Mouse (Mus musculus): Measurements from ENCODE around the gene Nle1.

Gene Nle1

DNA sequence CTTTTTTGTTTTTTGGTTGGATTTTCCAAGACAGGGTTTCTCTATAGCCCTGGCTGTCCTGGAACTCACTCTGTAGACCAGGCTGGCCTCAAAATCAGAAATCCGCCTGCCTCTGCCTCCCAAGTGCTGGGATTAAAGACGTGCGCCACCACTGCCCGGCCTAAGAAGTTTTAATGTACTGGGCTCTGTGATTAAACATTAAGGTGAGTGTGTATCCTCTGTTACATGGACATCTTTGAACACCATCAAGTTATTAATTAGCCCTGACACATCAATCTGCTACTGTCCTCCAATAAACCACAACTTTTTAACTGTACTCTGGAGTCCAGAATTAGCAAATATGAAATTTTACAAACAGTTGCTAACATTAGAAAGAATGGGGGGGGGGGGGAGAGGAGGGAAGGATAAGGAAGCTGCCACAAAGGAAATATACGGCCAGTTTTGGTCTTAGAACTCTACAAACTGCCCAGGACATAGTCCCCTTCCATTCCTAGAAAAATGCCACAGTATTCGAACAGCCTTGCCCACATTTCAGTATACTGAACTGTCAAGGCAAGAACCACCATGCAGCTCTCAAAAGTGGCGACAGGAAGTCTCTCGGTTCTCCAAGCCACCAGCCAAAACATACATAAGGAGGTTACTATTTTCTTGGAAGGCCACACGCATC is 38.6 kb downstream of the Nle1 start:
- no peak for DNase-seq (ENCODE audit: low read depth, low spot score)

DNA sequence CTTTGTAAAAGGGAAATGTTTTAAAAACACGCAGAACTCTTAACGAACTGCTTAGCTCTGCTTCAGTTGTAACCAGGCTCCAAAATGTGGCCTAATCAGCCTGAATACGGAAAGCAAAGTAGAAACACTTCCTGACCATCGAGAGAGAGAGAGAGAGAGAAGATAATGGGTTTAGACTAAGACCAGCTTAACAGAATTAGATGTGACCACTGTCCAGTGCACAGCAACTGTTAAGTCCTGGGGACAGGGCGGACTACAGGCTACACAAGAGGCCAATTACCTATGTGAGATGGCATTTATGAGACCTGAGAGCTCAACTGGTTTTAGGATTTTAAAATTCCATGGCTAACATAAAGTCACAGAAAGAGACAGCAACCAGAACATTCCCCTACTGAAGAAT is 40.3 kb downstream of the Nle1 start:
- DNase-seq (ENCODE audit: low read depth, low spot score), result no peak

DNA sequence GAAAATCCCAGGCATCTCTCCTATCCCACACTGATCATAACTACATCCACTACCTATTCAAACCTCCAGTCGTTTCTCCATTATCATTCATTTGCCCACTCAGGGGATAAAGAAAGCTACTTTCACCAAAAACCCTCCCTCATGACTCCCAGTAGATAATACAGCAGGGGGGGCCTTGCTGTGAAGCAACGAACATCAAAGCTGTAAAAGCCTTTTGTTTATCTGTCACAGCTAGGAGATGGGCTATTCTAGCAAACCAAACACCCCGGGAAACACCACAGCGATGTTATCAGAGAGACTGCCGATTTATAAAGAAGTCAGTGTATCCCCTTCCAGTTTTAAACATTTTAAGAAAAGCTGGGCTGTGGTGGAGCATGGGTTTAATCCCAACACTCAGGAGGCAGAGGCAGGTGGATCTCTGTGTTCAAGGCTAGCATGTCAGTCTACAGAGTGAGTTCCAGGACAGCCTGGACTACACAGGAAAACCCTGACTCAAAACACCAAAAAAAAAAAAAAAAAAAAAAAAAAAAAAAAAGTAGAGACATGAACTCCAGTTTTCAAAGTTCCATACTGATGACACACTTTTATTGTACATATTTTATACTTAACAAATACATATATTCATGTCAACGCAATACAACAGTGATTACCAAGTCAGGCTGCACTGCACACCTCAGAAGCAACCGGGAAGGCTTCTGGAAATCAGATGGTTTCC is 41.2 kb downstream of the Nle1 start:
- DNase-seq (ENCODE audit: low read depth, low spot score), result no peak

DNA sequence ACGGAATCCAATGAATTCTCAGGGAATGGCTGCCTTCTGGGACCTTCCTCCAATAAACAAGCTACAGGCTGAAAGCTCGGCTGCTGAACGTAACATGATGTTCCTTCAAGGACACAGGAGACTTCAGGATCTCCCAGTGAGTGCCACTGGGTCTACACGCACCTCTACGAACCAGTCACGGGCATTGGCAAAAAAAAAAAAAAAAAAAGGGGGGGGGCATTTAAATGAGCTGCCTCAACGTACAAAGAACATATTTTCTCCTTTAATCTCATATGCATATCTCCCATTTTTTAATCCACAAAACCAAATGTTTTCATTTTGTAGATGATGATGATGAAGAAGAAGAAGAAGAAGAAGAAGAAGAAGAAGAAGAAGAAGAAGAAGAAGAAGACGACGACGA is 42.3 kb downstream of the Nle1 start:
- no peak for DNase-seq (ENCODE audit: low read depth, low spot score)

DNA sequence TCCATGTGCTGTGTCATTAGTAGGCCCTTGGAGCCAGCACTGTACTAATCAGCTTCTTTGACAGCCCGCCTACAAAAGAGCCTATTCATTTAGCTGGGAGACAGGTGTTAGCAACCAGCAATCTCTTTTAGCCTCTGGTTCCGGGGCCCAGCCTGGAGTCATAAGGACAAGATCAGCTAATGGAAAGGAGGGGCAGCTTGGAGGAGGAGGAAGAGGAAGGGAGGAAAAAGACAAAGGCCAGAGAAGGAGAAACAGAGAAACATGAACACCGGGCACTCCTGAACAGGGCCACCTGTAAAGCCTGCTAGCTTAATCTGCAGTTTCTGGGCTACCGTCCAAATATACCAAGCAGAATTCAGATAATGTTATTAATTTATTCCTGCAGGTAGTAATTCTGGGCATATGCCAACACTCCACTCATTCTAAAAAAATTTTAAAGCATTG is 44.7 kb downstream of the Nle1 start:
- no peak for DNase-seq (ENCODE audit: low read depth, low spot score)

DNA sequence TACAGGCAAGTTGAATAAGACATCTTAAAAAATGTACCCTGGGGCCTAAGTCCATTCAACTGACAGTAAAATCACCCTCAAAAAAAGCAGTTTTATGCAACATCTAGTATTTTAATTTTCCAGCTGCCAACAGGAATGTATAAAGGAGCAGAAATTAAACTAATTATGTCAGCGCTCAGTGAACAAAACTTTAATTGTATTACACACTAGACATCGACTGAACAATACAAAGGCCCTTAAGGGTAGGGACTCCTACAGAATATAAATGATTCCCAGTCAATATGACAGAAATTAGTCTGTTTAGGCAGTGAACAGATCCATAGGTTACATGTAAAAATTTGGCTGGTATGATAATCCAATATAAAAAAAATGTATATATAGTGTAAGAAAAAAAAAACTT is 45.2 kb downstream of the Nle1 start:
- no peak for DNase-seq (ENCODE audit: low read depth, low spot score)

DNA sequence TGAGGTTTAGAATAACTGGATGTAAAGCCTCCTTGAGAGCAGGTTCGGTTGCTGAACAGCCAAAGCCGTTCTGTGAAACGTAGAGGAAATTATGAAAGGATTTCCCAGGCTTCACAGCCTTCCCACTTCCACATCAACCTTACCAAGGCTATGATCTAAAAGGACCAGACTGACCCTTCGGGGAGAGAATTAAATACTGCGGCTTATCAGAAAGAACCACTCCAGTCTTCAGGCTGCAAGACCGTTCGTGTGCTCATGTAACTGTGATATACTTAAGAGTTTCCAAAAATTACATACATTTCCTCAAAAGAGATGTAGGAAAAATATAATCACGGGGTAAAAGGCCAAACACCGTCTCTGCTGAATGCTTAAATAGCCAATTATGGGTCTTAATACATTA is 45.6 kb downstream of the Nle1 start:
- DNase-seq (ENCODE audit: low read depth, low spot score), result no peak

DNA sequence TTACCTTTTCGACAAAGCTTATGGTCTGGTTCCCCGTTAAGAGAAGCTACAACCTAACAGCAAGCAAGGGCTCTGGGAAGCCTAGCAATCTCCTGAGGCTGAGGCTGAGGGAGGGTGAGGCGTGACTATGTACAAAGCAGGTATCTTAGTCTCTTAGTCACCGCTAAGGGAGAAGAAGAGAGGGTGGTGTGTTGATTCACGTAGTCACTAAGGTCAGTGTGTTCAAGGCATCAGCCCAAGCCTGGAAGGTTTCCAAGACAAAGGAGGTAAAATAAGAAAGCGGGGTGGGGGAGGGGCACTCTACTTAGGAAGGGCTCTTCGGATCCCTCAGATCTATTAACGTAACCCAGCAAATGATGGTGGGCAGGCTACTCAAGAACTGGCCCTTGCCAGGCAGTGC is 46.7 kb downstream of the Nle1 start:
- DNase-seq (ENCODE audit: low read depth, low spot score), result no peak

DNA sequence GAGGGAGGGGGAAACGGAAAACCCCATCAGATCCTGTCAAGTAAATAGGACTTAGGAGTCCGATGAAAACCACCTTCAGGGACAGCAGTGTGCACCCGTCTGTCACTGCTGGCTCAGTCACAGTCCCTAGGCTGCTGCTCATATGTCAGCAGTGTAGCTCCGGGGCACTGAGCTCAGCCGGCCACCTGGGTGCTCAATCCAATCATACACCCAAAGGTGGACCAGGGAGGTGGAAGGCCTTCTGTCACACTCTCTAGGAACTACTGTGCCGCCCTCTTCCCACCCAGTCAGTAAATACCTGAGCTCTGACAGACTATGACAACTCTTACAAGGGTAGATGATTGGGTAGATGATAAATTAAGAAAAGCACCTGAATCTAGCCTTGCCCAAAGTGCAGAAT is 47.5 kb downstream of the Nle1 start:
- no peak for DNase-seq (ENCODE audit: low read depth, low spot score)

DNA sequence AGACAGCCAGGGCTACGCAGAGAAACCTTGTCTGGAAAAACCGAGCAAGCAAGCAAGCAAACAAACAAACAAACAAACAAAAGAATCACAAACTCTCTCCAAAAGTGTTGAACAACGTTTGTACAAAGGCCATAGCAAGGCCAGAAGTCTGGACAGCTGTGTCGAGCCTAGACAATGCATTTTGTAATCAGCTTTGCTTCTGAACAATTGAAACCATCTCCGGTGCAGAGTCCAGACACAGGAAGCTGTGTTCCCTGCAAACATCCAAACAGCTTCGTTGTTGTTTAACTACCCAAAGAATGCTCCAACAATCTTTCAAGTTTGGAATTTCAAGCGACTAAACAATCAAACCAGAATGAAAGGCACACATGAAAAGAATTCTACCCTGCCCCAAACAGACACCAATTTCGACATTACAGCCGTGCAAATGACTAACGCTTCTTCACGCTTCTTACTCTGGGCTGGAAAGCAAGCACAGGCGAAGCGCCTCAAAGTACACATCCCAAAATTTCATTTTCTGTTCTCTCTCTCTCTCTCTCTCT is 50.8 kb downstream of the Nle1 start:
- DNase-seq (ENCODE audit: low read depth, low spot score), result no peak

DNA sequence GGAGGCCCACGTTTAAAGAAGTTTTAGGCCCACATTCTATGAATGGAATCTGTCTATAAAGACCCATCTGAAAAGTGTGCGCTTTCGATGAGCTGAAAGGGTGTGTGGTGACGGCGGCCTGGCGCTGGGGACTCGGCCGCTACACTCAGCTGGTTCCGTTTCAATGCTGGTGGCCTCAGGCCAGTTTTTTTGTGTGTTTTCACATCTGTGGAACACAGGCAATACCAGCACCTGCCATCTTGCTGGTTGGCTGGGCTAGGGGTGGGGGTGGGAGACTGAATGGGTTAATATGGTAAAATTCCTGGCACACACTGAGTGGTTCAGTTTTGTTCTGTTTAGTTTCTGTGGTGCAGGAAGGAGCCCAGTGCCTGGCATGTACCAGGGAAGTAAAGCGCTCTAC is 52.2 kb downstream of the Nle1 start:
- DNase-seq (ENCODE audit: low read depth, low spot score), result no peak

DNA sequence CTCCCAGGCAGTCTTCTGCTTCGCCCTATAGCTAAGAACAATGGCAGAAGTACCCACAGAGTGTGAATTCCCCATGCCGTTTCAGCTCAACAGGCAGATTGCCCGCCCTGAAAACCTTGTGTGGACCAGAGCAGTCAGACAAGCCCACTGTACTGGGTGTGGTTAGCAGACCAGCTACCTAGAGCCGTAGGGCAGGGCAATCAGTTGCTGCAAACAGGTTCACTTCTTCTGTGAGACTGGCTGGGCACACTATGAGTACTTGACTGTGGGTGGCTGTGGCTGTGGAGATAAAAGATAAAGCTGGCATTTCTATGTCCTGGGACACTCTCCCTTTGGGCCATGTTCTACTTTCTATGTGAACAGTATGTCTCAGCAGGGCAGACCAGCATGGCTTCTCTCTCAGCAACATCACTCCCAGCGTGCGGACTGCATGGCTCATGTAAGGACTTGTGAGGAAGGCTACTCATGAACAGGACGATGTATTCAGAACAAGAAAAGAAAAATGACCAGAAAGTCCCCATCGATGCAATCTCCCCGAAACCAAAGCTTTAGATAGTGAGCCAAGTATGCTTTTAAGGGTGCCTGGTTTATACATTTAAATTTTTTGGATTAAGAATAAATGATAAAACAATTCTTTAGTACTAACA is 52.8 kb downstream of the Nle1 start:
- no peak for DNase-seq (ENCODE audit: low read depth, low spot score)

DNA sequence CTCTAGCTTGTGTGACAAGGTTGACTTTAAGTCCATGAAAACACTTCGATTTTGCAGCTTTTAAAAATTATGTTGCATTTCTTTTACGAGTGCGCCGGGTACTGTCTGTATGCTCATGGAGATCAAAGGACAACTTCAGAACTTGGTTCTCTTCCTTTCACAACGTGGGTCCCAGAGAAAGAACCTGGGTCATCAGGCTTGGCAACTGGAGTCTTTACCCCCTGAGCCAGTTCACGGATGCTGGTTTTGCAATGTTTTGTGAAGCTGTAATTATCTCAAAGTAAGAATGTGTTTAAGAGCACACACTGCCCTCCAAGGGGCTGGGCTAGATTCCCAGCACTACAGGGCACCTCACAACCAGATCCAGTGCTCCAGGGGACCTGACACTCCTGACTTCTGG is 54.1 kb downstream of the Nle1 start:
- no peak for DNase-seq (ENCODE audit: low read depth, low spot score)

DNA sequence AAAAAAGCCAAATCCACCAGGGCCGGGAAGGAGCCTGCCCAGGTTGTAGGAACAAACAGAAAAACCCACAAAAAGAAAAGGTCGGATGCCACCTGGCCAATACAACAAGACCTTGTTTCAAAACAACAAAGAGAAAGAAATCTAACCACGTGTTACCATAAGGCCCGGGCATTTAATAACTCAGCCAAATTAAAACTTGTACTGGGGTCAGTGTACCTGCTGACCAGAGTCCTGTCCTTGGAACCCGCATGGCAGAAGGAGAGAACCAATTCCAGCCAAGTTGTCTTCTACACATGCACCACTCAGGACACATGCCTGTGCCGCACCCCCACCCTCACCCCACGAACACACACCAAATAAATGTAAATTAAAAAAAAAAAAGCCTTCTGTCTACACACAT is 55.3 kb downstream of the Nle1 start:
- DNase-seq (ENCODE audit: low read depth, low spot score), result no peak

DNA sequence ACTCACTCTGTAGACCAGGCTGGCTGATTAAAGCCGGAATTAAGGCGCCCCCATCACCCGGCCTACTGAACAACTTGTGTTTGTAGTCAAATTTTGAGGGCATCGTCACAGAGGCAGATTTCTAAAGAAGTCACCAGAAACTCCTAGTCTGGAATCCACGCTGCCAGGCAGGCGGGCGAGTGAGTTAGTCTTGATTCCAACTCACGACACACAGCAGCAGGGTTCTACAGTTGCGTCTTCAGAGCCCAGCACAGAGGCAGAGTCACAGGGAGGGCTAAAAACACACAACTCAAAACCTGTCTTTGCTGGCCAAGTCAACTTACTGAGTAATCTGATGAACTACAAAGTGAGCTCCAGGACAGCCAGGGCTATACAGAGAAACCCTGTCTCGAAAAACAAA is 55.7 kb downstream of the Nle1 start:
- DNase-seq (ENCODE audit: low read depth, low spot score), result no peak

DNA sequence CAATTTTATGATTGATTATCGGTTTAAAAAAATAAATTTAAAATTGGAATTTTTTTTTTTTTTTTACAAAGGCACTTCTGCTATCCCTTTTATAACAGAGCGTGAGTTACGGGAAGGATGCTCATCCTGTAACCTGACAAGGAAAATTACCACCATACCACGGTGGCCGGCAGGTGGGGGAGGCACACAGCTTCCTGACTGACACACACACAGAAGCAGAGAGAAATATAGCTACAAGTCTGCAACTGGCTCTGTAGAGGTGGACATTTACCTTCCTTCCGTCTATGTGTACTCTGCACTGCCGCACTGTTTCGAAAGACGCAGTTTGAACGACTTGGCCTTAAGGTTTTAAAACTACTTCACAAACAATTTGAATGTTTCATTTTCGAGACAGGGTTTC is 56.1 kb downstream of the Nle1 start:
- no peak for DNase-seq (ENCODE audit: low read depth, low spot score)

All from mesoderm, embryonic 11.5 days (tissue).